Mouse (Mus musculus) thymus, adult 18-20 months (tissue): Measurements from ENCODE around the gene Chst11.

ENCODE experiments used
- DNase-seq, 2 experiments: peaks; one replicate each; pipeline ENCODE4 v3.0.0; 2022; ENCODE audit warnings: mixed read lengths in 2 of 2

Gene Chst11

DNA sequence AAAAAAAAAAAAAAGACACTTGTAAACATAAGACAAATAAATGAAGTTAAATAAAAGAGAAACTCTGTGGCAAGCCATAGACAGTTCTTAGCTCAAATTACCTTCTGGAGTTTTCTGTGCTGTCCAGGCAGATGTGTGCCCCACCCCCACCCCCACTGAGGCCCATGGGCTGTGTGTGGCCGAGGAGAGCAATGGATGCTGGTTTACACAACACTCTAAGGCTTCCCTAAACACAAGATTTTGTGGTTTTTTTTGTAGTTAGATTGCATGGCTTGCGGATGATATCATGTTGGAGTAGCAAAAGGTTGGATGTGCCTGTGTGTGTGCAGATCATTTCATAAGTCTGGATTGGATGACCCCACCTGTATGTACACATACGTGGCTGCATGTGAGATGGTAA, 235.5 kb downstream of the Chst11 start:
- no peak for DNase-seq

- no peak for DNase-seq
Observed at GRCm38 (mm10) chr10:83224999-83225398, 239.7 kb downstream of the Chst11 start.

DNA sequence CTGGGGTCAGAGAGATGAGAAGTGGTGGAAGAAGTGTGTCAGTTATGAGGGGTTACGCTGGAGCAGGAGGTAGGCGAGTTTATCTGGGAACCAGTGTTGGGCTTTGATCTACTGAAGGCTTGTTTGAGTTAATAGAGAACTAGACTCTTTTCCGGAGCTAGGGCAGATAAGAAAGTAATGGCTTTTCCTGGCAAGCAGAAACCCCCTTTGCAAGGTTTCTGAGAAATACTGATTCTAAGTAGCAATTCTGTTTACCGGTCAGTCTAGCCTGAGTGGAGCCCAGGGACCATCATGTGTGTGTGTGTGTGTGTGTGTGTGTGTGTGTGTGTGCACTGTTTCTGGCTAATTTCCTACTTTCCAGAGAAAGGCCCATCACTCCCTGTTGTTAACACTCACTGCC, 243.3 kb downstream of the Chst11 start:
- no peak for DNase-seq

GRCm38 (mm10) chr10:83233967-83234366, 248.7 kb downstream of the Chst11 start:
- no peak for DNase-seq

GRCm38 (mm10) chr10:83234391-83234790, 249.1 kb downstream of the Chst11 start:
- no peak for DNase-seq

- DNase-seq, result no peak
Observed at GRCm38 (mm10) chr10:83242106-83242686, 256.9 kb downstream of the Chst11 start.

DNA sequence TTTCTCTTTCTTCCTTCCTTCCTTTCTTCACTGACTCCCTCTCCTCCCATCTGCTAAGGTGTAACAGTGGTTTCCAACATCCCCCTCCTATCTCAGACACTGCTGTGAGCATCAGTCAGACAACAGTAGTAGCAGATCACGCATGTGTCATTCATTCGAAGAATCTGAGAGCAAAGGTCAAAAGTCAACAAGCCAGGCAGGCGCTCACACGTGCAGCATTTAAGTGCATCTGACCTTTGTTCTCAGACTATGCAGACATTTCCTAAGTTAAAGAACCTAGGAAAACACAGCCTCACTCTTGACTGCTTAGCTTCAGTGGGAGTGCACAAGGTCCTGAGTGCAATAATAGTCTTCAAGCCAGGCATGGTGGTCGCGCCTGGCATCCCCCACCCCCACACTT, 258.8 kb downstream of the Chst11 start:
- no peak for DNase-seq
